Mouse (Mus musculus) naive thymus-derived CD4-positive, alpha-beta T cell, adult 2 months (primary cell): ENCODE measurements around the gene Sh3rf3.

Experiments
- DNase-seq: peaks from one replicate; pipeline ENCODE4 v3.0.0-alpha.2; 2011; ENCODE audit warnings: low read depth

The Sh3rf3 gene

GRCm38 (mm10) chr10:59105885-59106284, 292.7 kb downstream of the Sh3rf3 start:
- DNase-seq: no peak

- no peak for DNase-seq
Observed at GRCm38 (mm10) chr10:59106644-59107043, 293.5 kb downstream of the Sh3rf3 start.

DNA sequence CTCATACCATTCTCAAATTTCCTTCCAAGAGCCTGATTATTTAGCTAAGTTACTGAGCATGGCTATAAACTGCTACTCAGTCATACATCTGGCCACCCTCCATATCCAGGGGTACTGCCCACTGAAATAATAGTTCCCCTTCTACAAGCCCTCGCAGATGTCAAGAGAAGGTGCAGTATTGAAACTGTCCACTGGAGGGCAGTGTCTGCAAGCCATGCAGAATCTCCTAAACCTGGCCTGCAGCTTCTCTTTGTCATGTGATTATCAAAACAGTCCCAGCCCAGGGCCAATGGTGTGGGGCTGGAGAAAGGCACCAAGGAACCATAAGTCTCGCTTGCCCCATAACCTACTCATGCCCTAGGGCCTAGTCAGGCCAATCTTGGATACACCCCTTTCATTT, 295.9 kb downstream of the Sh3rf3 start:
- DNase-seq: peak; percentile 59

DNA sequence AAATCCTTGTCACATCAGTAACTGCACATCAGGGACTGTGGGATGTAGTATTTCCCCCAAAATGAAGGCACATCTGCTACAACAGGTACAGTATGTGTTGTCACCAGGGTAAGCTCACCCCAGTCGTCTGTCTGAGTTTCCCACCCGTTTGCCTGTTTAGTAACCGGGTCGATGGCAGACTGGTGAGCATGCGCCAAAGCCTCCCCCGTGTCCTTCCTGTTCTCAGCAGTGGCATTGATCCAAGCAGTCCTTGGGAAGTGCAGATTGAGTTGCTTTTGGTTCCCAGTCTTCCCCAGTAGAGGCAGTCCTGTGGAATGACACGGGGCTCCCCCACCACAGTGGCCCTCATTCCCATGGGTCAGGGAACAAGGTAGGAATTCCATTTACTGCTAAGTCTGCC, 297.2 kb downstream of the Sh3rf3 start:
- no peak for DNase-seq

GRCm38 (mm10) chr10:59112755-59113154, 299.6 kb downstream of the Sh3rf3 start:
- DNase-seq: no peak

DNA sequence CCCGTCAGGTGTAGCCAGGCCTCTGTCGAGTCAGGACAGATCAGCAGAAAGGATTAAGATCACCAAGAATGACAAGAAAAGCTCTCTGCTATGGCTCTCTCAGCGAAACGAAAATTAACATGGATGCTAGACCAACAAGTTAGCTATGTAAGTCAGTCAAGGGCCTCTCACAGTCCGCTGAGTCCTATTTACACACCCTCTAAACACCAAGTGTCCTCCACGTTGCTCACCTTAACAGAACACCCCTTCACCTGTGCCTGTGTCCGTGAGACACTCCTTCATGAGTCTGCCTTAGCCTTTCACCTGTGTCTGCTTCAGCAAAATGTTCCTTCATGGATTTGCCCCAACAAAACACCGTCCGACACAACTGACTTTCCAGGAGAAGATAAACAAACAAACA, 300.2 kb downstream of the Sh3rf3 start:
- no peak for DNase-seq

DNA sequence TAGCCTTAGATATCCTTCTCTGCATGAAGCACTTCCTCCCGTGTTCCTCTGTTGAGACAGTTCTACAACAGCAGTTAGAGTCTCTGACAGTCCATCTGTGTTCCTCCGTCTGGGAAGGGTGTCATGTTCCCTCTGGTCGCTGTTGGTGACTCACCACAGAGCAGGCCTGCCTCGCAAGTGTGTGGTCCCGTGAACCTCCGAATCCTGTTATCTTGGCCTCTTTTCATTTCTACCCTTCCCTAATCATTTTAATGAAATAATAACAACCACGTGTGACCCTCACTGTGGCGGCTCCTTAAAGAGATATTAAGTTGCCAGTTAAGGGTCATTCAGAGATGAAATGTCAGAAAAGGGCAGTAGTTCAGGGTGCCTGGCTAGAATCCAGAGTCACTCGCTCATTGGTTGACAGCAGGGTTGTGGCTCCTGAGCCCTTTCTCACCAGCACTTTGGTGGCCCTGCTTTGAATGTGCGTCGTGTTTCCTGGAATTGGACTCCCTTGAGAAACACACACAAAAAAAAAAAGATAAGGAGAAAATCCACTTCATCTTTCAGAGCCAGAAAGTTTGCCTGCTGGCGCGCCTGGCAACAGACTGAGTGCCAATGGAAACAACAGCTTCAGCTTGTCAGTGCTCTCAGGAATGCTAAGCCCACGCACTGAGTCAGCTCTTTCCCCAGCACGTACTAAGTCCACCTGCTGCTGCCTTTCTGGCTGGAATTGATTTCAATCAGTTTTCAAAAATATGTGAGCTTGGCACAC, 301.6 kb downstream of the Sh3rf3 start:
- no peak for DNase-seq

DNA sequence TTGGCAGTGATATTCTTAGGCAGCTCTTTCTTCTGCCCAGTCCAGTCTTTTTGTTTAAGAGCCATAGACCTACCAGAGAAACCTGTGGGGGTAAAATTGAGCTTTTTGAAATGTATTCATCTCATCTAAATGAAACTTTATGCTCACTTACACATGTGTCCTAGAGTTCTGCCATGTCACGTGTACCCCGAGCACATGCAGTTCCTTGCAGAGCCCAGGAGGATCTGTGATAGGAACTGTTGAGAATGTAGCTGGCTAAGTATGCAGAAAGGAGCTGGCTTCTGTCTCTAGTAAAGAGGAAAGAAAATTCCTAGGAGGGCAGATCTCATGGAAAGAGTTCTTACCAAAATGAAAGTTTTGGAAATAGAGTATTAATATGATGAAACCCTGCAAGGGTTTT, 302.5 kb downstream of the Sh3rf3 start:
- no peak for DNase-seq

DNA sequence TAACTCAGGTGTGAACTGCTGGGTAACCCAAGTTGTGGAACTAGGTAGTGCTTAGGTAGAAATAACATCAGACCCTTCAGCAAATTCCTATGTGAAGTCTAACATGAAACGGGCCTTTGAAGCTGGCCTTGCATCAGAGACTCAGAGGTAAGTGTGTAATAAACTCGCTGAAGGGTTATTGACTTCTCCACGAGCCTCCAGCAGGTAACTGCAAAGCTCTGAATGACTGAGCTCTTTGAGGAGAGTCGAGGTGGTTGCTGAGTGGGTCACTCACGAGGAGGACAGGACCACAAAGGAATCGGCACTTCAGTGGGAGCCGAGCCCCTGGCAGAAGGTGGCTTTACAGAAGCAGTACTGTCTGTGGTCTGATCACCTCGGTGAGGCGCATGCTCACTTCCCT, 303.2 kb downstream of the Sh3rf3 start:
- DNase-seq: no peak

DNA sequence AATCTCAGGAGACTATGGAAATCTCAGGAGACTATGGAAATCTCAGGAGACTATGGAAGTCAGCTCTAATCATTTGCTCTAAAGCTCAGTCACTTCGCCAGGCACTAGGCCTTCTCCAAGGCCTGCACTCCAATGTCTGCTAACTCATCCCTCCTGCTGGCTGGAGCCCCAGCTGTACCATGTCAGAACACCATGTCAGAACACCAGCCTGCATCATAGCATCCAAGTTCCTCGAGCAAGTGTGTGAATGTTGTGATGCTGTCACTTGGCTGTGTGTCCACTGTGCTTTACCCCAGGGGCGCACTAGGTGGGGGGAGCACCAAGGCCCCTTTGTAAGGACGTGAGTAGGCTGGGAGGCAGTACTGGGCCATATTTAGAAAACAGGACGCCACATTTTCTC, 304.4 kb downstream of the Sh3rf3 start:
- no peak for DNase-seq

GRCm38 (mm10) chr10:59119001-59119400, 305.8 kb downstream of the Sh3rf3 start:
- DNase-seq: no peak

- no peak for DNase-seq
Observed at GRCm38 (mm10) chr10:59119811-59120210, 306.7 kb downstream of the Sh3rf3 start.

DNA sequence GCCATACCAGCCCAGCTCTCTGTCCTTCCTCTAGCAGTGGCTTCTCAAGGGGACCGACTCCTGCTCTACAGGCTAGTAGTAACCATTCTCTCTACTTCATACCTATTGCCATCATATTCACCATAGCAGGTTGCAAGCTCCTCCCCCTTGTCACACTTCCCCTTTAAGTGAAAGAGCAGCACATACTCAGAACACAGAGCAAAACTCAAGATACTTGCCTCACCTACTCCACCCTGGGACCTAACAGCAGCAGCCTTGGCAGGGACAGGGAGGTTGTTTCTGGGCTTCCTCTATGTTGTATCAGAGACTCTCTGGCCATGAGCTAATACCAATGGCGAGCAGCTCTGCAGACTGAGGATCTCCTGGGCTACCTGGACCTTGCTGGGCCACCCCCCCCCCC, 312.3 kb downstream of the Sh3rf3 start:
- DNase-seq: no peak

DNA sequence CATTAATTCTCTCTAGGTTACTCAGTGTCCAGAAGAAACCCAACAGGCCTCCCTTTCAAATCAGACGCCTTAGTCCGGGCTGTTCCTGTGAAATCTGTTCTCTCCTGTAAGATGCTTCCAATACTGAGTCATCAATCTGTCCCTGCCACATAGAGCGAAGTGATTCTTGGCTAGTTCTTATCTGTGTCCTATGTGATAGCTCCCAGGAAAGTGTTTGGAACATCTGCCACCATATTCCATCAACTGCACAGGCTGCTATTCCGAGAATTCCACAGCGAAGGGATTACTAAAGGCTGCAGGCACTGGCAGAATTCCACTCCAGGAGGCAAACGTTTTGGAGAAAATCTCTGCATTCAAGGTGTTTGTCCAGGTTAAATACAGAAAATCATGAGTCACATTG, 314.5 kb downstream of the Sh3rf3 start:
- no peak for DNase-seq

DNA sequence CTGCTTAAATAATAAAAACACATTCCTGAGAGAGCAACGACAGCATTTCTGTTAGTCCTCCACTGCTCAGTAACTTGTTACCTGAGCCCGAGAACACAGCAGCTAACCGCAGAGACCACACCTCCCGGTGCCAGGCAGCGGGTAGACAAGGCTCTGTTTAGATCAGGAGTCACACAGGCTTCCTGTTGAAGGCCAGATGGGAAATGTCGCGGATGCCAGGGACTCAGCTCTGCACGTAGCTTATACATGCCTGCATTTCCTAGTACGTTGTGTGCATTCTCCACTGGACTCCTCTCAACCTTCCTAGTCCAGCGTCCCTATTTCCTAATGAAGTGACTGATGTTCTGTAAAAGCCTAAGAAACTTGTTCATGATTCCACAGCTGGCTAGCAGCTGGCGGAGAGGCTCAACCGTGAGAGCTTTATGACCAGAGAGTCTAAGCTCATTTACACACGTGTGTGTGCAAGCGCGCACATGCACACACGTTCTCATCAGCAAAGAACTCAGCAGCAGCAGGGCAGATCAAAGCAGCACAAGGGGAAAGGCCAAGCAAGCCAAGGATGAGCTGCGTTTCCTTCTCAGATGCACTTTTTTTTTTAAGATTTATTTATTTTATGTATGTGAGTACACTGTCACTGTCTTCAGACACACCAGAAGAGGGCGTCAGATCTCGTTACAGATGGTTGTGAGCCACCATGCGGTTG, 318.9 kb downstream of the Sh3rf3 start:
- DNase-seq: peak; percentile 6

DNA sequence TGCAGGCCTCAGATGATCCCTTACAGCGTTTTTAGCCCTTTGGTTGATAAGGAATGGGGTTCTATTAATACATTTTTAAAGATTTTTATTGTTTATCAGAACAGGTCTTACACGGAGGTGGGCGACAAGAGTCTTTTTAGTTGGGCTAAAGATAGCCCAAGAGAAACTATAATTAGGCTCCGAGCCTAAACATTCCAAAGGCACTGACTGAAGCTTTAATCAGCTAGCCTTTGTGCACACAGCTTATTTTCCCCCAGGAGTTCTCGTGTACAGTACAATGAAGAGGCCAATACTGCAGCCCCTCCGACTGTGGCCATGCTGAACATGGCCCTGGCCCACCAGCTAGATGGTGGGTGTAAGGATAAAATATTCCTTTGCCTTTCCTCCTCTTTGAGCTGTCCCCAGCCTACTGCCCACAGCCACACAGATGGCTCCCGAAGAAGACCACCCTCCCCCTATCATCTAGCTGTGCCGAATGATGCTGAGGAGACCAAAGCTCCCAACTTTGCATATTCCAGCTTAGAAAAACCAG, 320.4 kb downstream of the Sh3rf3 start:
- DNase-seq: no peak

- DNase-seq: peak; percentile 43
Observed at GRCm38 (mm10) chr10:59149956-59150383, 336.8 kb downstream of the Sh3rf3 start.

DNA sequence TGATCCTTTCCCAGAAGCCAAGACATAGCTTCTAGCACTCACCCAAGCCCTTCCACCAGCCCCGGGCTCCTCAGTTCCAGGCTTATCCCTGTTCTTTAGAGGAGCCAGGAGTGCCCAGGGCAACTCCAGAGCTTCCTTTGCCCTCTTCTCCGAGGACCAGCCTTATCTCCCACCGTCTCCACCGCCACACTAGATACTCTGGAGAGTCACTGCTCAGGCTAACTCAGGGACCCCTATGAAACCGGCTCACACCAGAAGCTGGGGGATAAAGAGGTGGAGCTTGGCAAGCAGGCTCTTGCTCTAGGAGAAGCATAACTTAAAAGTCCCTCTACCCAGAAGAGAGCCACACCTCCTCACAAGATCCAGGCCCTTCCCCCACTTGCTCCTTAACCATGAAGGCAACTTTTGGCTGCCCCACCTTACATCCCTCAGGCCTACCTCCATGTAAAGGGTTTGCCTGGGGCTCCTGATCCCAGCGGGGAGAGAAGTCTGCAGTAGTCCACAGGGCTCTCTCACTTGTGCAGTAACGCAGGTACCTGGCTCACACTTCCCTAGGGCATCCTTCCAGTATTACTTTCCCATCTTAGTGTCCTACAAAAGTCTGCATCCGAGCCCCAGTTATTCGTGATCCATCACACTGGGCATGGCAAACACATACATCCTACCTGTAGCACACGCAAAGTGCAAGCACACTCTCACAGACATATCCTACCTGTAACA, 337.9 kb downstream of the Sh3rf3 start:
- no peak for DNase-seq

DNA sequence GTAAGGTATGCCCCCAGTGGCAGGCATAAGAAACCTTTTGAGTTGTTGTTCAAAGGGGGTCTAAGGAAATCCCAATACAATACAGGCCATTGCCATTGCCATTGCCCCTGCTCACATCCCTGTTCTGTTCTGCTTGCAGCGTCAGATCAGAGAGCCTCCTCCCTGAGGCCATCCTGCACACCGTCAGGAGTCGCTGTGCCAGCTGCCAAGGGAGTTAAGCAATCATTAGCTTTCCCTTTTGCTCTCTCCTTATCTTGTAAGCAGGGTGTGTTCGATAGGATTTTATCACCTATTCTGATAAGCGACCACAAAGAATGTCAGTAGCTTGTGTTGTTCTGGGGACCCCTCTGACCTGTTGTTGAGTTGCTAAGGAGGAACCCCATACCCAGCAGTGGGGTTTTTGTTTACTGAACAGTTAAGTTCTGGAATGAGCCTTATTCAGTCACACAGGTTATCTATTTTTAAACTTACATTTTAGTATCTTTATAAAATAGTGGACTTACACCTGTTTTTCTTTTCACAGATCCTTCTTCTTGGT, 339.5 kb downstream of the Sh3rf3 start:
- DNase-seq: no peak

DNA sequence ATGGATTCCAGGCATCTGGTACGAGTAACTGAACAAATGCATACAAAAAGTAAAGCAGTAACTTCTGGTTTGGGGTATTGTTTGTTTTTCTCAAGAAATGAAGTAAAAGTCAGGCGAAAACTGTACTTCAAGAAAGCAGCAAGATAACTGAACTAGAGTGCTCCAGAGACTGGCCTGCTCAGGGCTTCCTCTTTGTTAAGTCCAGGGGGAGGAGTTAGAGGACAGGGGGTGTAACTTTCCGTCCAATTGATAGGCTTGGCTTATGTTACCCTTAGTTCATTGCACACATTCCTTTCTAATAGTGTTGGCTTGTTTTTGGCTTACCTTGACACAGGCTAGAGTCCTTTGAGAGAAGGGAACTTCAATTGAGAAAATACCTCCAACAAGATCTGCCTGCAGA, 345.5 kb downstream of the Sh3rf3 start:
- DNase-seq: no peak

DNA sequence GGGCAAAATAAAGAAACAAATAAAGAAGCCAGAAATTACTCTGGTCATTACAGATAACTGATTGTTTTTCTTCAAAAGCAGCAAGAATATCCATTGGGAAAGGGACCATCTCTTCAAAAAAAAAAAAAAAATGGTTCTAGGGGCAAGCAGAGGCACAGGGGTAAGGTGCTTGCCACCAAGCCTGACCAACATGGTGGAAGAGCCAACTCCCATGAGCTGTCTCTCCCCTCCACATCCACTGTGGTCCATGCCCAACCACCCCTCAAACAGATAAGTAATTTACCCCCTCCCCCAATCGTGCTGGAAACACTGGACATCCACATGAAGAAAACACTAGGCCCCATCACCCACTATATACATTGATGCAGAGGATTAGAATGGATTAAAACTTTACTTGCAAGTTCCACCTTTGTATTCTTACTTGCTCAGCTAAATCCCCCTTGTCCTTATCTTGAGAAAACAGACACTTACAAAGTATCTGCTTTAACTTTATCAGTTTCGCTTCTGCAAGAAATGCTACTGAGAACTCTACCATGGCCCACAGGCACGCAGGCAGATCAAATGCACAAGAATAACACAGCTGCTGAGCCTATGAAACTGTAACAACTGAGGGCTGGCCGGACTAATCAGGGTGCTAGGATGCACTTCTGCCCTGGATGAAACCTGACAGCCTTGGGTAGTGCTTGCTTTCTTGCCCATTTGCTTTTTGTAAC, 349.2 kb downstream of the Sh3rf3 start:
- no peak for DNase-seq
